Mouse (Mus musculus): ENCODE measurements at regions not wholly inside any gene's neighbourhood (a gene's known extent, or its start where the extent isn't known, plus 50 kb on each side); places are given as distances from the start of the nearest gene placed in this dataset.

- DNase-seq (ENCODE audit: low spot score): no peak
These were observed 168.3 kb downstream of the Gm45692 start for GRCm38 (mm10) chr8:26287665-26288064.

- no peak for DNase-seq (ENCODE audit: low spot score)
These were observed 168.8 kb downstream of the Gm45692 start for GRCm38 (mm10) chr8:26288163-26288562.

- DNase-seq (ENCODE audit: low spot score): no peak
These were observed 178.9 kb downstream of the Gm45692 start for GRCm38 (mm10) chr8:26298066-26298804.

- no peak for DNase-seq (ENCODE audit: low spot score)
These were observed 180.9 kb downstream of the Gm45692 start for GRCm38 (mm10) chr8:26300246-26300645.

GRCm38 (mm10) chr8:26301961-26302360 is 182.6 kb downstream of the Gm45692 start:
- no peak for DNase-seq (ENCODE audit: low spot score)

GRCm38 (mm10) chr8:26304566-26304965 is 185.2 kb downstream of the Gm45692 start:
- no peak for DNase-seq (ENCODE audit: low spot score)

GRCm38 (mm10) chr8:26305061-26305879 is 185.9 kb downstream of the Gm45692 start:
- no peak for DNase-seq (ENCODE audit: low spot score)

GRCm38 (mm10) chr8:26308121-26308641 is 188.8 kb downstream of the Gm45692 start:
- DNase-seq (ENCODE audit: low spot score): no peak

GRCm38 (mm10) chr8:26309764-26310163 is 190.4 kb downstream of the Gm45692 start:
- no peak for DNase-seq (ENCODE audit: low spot score)

GRCm38 (mm10) chr8:26323606-26324350 is 204.4 kb downstream of the Gm45692 start:
- DNase-seq (ENCODE audit: low spot score): no peak

- DNase-seq (ENCODE audit: low spot score): no peak
These were observed 205.3 kb downstream of the Gm45692 start for GRCm38 (mm10) chr8:26324606-26325005.

GRCm38 (mm10) chr8:26329813-26330212 is 210.5 kb downstream of the Gm45692 start:
- DNase-seq (ENCODE audit: low spot score): no peak

GRCm38 (mm10) chr8:26336906-26337650 is 217.7 kb downstream of the Gm45692 start:
- no peak for DNase-seq (ENCODE audit: low spot score)

GRCm38 (mm10) chr8:26345078-26345477 is 225.7 kb downstream of the Gm45692 start:
- DNase-seq (ENCODE audit: low spot score): peak; percentile 59

GRCm38 (mm10) chr8:26349231-26349630 is 229.9 kb downstream of the Gm45692 start:
- no peak for DNase-seq (ENCODE audit: low spot score)

GRCm38 (mm10) chr8:26349854-26350253 is 230.5 kb downstream of the Gm45692 start:
- no peak for DNase-seq (ENCODE audit: low spot score)

GRCm38 (mm10) chr8:26350616-26351015 is 231.3 kb downstream of the Gm45692 start:
- DNase-seq (ENCODE audit: low spot score): no peak

- peak; percentile 34 for DNase-seq (ENCODE audit: low spot score)
These were observed 232.6 kb downstream of the Gm45692 start for GRCm38 (mm10) chr8:26351643-26352540.

GRCm38 (mm10) chr8:26352541-26353010 is 233.2 kb downstream of the Gm45692 start:
- DNase-seq (ENCODE audit: low spot score): peak; percentile 25

GRCm38 (mm10) chr8:26353476-26353875 is 234.1 kb downstream of the Gm45692 start:
- DNase-seq (ENCODE audit: low spot score): no peak

Measured in urinary bladder, adult 2 months (tissue).